Mouse (Mus musculus) C2C12 (cell line): ENCODE measurements around the gene Agpat1. TPM values are rescaled to one million over a fixed set of nuclear protein-coding genes. Genes with fewer than 3 reads are reported as not detected.

Source experiments
- H3K27me3 ChIP-seq: one replicate; pipeline ENCODE4 v1.6.1; 2011; ENCODE audit not compliant: control insufficient read depth, insufficient read depth, insufficient read length
- H3K36me3 ChIP-seq: one replicate; pipeline ENCODE4 v1.6.1; 2011; ENCODE audit not compliant: control insufficient read depth, insufficient read depth
- H3K4me3 ChIP-seq: one replicate; pipeline ENCODE4 v1.5.1; 2011; ENCODE audit warnings: mild to moderate bottlenecking, control low read depth; ENCODE audit not compliant: poor library complexity, insufficient read depth, severe bottlenecking
- H3K79me2 ChIP-seq: one replicate; pipeline ENCODE4 v1.6.1; 2011; ENCODE audit not compliant: control insufficient read depth, insufficient read depth
- H3K79me3 ChIP-seq: one replicate; pipeline ENCODE4 v1.6.1; 2011; ENCODE audit warnings: low read depth, control low read depth
- H3ac ChIP-seq: one replicate; pipeline ENCODE3; 2011; ENCODE audit warnings: low read depth; ENCODE audit not compliant: control insufficient read depth, insufficient read length
- CEBPB ChIP-seq: IDR thresholded peaks from one replicate; pipeline ENCODE4 v1.6.1; 2011; ENCODE audit warnings: low read depth, mild to moderate bottlenecking, control low read depth, moderate library complexity
- CTCF ChIP-seq: IDR thresholded peaks from one replicate; pipeline ENCODE4 v1.5.1; 2011; ENCODE audit not compliant: control insufficient read depth, insufficient read depth, insufficient read length
- FOSL1 ChIP-seq: IDR thresholded peaks from one replicate; pipeline ENCODE4 v1.8.0; 2011; ENCODE audit warnings: mild to moderate bottlenecking, low read length; ENCODE audit not compliant: poor library complexity, insufficient read depth, severe bottlenecking
- MAX ChIP-seq: IDR thresholded peaks from one replicate; pipeline ENCODE4 v1.6.1; 2011; ENCODE audit warnings: mild to moderate bottlenecking, control low read depth
- MYOD1 ChIP-seq: IDR thresholded peaks from one replicate; pipeline ENCODE4 v1.6.1; 2011; ENCODE audit warnings: low read depth; ENCODE audit not compliant: control insufficient read depth, insufficient read length
- MYOG ChIP-seq: IDR thresholded peaks from one replicate; pipeline ENCODE4 v1.6.1; 2011; ENCODE audit not compliant: control insufficient read depth, insufficient read length; ENCODE audit errors: extremely low read depth
- USF1 ChIP-seq: IDR thresholded peaks from one replicate; pipeline ENCODE4 v1.6.1; 2011; ENCODE audit warnings: low read depth, mild to moderate bottlenecking, control low read depth, moderate library complexity
- polyA plus RNA-seq: library from polyadenylated mRNA; unstranded; fragments of >200 nt; fragmentation: generic; extraction: Trizol; gene quantifications from one replicate; pipeline ENCODE4 v1.2.1, GENCODE M21; 2012; ENCODE audit warnings: missing spikeins

The Agpat1 gene
- polyA plus RNA-seq, 1 experiment, result 73.9 TPM

DNA sequence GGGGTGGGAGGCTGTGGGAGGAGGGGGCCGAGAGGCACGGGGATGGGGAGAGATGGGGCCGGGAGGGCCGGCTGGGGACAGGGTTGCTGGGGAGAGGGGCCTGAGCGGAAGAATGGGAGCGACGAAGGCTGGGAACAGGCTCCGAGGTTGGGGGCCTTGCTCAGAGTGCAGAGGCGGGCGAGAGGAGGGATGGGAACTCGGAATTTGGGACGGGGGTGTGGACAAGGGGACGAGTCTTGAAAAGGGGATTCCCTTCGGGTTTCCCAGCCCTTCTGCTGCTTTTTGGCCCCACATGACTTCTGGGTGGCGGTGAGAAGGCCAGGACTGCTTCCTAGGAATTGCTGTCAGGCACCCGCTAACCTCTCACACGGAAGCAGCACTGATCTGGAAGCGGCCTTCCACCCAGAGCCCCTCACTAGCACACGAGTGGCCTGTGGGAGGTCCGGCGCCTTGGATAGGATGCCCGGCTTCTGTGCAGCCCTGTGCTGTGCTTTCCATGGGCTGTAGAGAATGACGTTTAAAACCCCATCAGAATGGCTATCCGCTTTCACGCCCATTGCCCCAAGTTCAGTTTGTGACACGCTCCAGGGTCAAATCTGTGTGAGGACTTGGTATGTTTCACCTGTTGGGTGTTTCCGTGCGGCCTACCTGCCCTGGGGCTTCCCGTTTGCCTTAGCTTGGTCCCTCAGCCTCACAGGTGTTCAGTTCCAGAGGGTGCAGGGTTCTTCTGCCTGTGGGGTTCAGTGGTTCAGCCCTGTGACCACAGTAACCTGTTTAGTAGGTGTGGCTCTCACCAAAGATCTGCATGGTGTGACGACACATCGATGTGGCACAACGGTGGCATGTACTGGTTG is 2.4 kb downstream of the Agpat1 start:
- Histone ChIP-seq H3K27me3 (no peaks in the 10 kb centered on the region), H3K79me3 (peaks cover 24% of the 10 kb centered on the region), H3ac (peak overlapping the region; percentile 77), H3K36me3 (peaks cover 6% of the 10 kb centered on the region), H3K79me2 (peaks cover 54% of the 10 kb centered on the region), H3K4me3 (peak overlapping the region; percentile 84)
- TF ChIP-seq CTCF (no peak), MYOD1 (no peak)

DNA sequence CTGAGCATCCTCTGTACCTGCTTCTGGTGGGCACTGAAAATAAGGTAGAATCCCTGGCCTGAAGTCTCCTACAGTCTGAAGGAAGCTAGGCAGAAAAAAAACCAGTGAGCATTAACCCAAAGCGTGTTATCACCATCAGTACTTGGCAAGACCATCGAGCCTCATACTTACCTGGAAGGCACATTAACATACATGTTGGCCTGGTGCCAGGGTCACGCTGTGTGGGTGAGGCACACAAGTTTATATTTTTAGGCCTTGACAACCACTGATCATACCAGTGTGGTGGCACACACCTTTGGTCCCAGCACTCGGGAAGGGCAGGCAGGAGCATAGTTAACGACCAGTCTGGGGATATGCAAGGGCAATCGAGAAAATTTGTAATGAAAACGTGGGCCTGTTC is 3.9 kb downstream of the Agpat1 start:
- TF ChIP-seq FOSL1, result no peak
- Histone ChIP-seq H3K36me3 (peaks cover 12% of the 10 kb centered on the region), H3K27me3 (no peaks in the 10 kb centered on the region), H3K4me3 (no peak overlapping the region), H3K79me2 (peaks cover 44% of the 10 kb centered on the region), H3ac (no peak overlapping the region), H3K79me3 (peaks cover 23% of the 10 kb centered on the region)

DNA sequence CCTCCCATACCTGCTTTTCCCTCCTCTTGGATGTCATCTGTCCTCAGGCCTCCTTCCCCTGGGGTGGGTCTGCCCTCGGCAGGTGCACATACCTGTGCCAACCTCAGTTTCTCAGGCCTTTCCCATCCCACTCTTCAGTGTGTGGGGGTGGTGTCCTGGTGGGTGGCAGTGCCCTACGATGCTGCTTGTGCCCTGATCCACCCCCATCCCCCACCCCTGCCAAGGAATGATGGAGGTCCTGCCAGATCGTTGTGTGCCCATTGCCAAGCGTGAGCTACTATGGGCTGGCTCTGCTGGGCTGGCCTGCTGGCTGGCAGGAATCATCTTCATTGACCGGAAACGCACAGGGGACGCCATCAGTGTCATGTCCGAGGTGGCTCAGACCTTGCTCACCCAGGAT is 7.0 kb downstream of the Agpat1 start:
- Histone ChIP-seq H3K27me3 (no peaks in the 10 kb centered on the region), H3K79me2 (peaks cover 39% of the 10 kb centered on the region), H3ac (no peak overlapping the region), H3K4me3 (no peak overlapping the region), H3K36me3 (peaks cover 12% of the 10 kb centered on the region), H3K79me3 (peaks cover 23% of the 10 kb centered on the region)
- no peak for TF ChIP-seq MYOD1
- no peak for TF ChIP-seq CTCF
- TF ChIP-seq CEBPB, result no peak
- no peak for TF ChIP-seq MAX
- no peak for TF ChIP-seq FOSL1
- TF ChIP-seq MYOG, result no peak
- no peak for TF ChIP-seq USF1

DNA sequence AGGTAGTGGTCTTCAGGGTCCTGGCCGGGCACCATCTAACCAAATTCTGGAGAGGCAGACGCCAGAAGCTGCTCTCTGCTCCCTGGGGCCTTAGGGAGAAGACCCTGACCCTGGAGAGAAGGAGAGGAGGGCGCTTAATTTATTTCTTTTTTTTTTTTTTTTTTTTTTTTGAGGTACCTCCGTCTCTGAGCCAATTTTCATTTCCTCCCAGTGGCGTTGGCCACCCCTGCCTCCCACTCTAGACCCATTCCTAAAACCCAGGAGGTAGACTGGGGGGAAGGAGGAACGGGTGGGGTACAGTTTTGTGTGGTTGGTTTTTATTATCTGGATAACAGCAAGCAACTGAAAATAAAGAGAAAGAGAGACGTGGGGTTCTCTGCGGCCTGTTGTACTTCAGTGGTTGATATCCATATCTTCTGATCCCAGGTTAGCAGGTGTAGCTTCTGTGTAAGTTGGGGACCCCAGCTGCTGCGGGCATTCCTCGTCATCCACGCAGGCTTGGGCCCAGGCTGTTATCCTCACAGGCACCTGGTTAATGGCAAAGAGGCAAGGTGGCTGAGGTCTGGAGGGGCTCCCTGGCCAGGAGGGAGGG is 9.1 kb downstream of the Agpat1 start:
- peaks cover 12% of the 10 kb centered on the region for H3K36me3 ChIP-seq
- no peak overlapping the region for H3ac ChIP-seq
- no peak for TF ChIP-seq MAX
- TF ChIP-seq MYOG, result no peak
- no peak for TF ChIP-seq USF1
- no peak for TF ChIP-seq CEBPB
- no peak for TF ChIP-seq FOSL1
- no peak for TF ChIP-seq MYOD1
- TF ChIP-seq CTCF, result no peak
- no peaks in the 10 kb centered on the region for H3K27me3 ChIP-seq
- peaks cover 4% of the 10 kb centered on the region for H3K79me3 ChIP-seq
- H3K79me2 ChIP-seq, result peaks cover 18% of the 10 kb centered on the region
- no peak overlapping the region for H3K4me3 ChIP-seq

DNA sequence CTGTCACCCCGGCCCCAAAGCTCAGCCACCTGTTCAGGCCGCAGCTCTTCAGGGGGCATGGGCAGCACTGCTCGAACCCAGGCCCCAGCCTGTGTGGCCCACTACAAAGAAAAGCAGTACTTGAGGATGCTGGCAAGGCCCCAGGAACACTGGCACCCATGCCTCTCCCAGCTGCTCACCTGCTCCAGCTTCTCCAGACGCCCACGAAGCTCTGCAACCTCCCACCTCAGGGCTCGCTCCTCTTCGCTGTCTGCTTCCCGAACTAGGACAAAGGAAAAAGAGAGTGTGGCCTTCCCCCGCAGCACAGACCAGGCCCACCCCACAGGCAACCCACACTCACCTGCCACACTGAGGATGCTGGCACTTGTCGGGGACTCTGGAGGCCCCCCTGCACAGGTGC is 9.8 kb downstream of the Agpat1 start:
- Histone ChIP-seq H3K79me3 (peaks cover 3% of the 10 kb centered on the region), H3ac (no peak overlapping the region), H3K36me3 (peaks cover 12% of the 10 kb centered on the region), H3K79me2 (peaks cover 12% of the 10 kb centered on the region), H3K27me3 (no peaks in the 10 kb centered on the region), H3K4me3 (no peak overlapping the region)
- no peak for TF ChIP-seq MAX
- no peak for TF ChIP-seq FOSL1
- no peak for TF ChIP-seq MYOD1
- no peak for TF ChIP-seq MYOG
- TF ChIP-seq USF1, result no peak
- TF ChIP-seq CEBPB, result no peak

DNA sequence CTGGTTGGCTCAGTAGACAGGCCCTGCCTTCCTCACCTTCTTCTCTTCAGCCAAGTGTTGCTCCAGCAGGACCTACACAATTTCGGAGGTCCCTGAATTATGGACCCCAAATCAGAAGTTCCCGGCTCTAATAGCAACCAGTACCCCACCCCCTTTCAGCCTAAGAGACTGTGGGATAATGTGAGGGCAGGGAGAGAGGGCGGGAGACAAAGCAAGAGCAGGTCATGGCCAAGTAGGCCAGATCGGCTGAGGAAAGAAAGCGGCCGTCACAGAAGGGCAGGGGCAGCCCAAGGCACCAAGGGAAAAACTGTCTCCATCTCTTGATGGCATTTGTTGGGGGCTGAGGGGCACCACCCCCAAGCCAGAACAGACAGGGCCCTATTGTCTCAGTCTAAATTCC is 11.8 kb downstream of the Agpat1 start, which contains the start of gene Egfl8:
TSS of gene Egfl8 (minus strand) at position 101 of the 400 bp plus-strand sequence.
- Histone ChIP-seq H3K27me3 (no peaks in the 10 kb centered on the region), H3ac (no peak within 1 kb of the TSS), H3K4me3 (no peak within 1 kb of the TSS), H3K79me2 (no peaks in the 10 kb centered on the region), H3K79me3 (no peaks in the 10 kb centered on the region), H3K36me3 (peaks cover 7% of the 10 kb centered on the region)
- TF ChIP-seq USF1 (no peak), MYOG (no peak), MYOD1 (no peak), CEBPB (no peak), MAX (no peak), FOSL1 (no peak), CTCF (no peak)
